Mouse (Mus musculus) testis, adult 2 months (tissue): Measurements from ENCODE around the gene Trp53inp2. TPM values are rescaled to one million over a fixed set of nuclear protein-coding genes. Genes with fewer than 3 reads are reported as not detected.

Experiments
- H3K27ac ChIP-seq: fragments of 200-500 bp; 2 replicates; pipeline ENCODE4 v1.5.1; 2012; ENCODE audit warnings: low read depth, low read length; ENCODE audit not compliant: control insufficient read depth, insufficient read depth
- H3K27me3 ChIP-seq: fragments of 200-500 bp; 2 replicates; pipeline ENCODE4 v1.6.1; 2012; ENCODE audit warnings: mild to moderate bottlenecking, low read length, moderate library complexity; ENCODE audit not compliant: control insufficient read depth, insufficient read depth
- H3K36me3 ChIP-seq: fragments of 200-500 bp; 2 replicates; pipeline ENCODE4 v1.6.1; 2012; ENCODE audit warnings: mild to moderate bottlenecking, low read length; ENCODE audit not compliant: control insufficient read depth, insufficient read depth
- H3K4me1 ChIP-seq: fragments of 200-500 bp; 2 replicates; pipeline ENCODE4 v1.6.1; 2012; ENCODE audit warnings: low read length; ENCODE audit not compliant: control insufficient read depth, insufficient read depth
- H3K4me3 ChIP-seq: fragments of 200-500 bp; 2 replicates; pipeline ENCODE4 v1.5.1; 2012; ENCODE audit warnings: low read depth, mild to moderate bottlenecking, low read length, moderate library complexity, mixed read lengths; ENCODE audit not compliant: control insufficient read depth
- CTCF ChIP-seq: fragments of 200-500 bp; IDR thresholded peaks from 2 replicates; pipeline ENCODE4 v1.5.1; 2012; ENCODE audit warnings: low read depth, mild to moderate bottlenecking, inconsistent platforms, low read length, moderate library complexity; ENCODE audit not compliant: control insufficient read depth, insufficient read depth, insufficient replicate concordance
- POLR2A ChIP-seq: fragments of 200-500 bp; IDR thresholded peaks from 2 replicates; pipeline ENCODE4 v1.6.1; 2012; ENCODE audit warnings: low read depth, mild to moderate bottlenecking, inconsistent platforms, low read length, moderate library complexity; ENCODE audit not compliant: control insufficient read depth
- polyA plus RNA-seq: library from polyadenylated mRNA; depleted of rRNA; stranded (reverse); fragments of >200 nt; gene quantifications from 2 replicates; pipeline ENCODE4 v1.2.3, GENCODE M21; 2012

The Trp53inp2 gene
- polyA plus RNA-seq, 1 experiment: 176 TPM

DNA sequence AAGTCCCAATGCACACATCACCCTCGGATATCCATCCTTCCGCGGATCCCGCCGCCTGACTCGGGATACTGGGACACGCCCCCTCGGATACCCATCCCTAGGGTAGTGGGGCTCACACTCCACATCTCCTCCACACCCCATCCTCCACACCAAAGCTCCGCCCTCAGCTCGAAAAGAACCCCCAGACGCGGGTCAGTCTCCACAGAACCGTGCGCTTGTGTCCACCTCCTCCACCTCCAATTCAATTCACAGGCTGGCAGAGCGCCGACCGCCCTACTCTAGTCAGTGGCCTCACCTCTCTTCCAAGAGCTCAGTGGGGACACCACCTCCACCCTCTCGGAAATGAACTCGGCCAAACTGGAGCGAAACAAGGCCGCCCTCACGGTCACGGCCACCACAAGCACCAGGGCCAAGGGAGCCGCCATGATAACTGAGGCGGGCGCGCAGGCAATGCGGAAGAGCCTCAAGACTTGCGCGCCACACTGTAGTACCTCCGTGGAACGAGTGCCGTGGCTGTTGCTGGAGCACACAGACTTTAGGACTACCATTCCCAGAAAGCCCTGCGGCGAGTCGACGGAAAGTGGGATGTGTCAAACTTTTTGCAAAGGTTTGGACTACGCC is 23.8 kb upstream of the Trp53inp2 start, which contains the start of gene Pigu:
Gene Pigu (minus strand): TSS at position 460 of the 621 bp plus-strand sequence.
- Histone ChIP-seq H3K4me1 (peaks cover 2% of the 10 kb centered on the region; the same call in 1 of the 2 replicates), H3K27ac (peak within 1 kb of the TSS; percentile 86), H3K27me3 (no peaks in the 10 kb centered on the region), H3K36me3 (no peaks in the 10 kb centered on the region), H3K4me3 (peak within 1 kb of the TSS; percentile 97)
- TF ChIP-seq CTCF (no peak), POLR2A (peak; percentile 89)

DNA sequence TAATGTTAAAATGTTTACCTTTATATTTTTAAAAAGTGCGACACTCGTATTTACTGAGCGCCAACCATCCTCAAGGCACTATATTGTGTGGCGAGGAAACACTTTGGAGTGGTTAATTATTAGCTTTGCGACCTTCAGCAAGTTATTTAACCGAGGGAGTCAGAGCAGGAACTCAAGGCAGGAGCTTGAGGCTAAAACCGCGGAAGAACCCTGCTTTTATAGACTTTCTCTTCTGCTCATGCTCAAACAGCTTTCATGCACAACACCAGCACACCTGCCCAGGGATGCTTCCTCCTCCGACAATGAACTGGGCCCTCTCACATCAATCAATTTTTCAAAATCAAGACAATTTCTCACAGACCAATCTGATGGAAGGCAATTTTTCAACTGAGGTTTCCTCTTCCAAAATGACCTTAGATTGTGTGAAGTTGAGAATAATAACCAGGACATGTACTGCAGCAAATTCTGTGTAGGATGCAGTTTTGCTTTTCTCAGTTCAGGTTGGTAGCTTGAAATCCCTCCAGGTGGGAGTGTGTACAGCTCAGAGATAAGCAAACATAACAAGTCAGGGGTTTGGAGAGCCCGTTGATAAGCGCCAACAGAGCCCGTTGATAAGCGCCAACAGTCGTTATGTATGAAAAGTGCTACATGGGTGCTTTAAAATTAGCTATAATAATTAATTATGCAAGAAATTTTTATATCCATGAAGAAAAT is 23.0 kb upstream of the Trp53inp2 start:
- Histone ChIP-seq H3K4me1 (peaks cover 2% of the 10 kb centered on the region; the same call in 1 of the 2 replicates), H3K27ac (peak overlapping the region; percentile 2)

DNA sequence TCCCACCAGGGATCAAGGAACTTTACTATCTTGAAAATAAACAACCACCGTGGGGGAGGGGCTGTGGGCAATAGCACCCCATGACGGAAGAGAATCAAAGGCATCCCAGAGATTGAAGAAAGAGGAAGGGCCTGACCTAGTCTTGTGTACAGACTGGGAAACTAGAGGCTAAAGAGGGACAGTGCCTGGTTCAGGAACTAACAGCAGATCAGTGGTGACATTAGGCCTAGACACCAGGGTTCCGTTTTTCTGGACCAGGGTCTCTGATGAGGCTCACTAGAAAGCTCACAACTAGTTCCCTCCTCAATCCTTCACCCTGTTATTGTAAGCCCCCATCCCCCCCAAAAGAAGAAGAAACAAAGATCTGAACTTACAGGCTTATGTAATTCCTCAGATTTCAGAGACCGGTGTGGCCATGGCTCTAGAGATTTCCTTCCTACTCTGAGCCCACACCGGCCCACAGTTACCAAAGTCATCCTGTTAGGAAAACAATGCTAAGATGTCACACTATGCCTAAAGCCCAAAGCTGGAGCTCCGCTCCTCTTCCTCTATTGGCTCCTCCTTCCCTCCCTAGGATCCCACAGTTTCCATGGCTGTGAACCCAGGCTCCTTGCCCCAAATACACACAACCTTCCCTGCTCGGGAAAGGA is 13.1 kb upstream of the Trp53inp2 start:
- H3K36me3 ChIP-seq: no peaks in the 10 kb centered on the region
- no peak overlapping the region for H3K27ac ChIP-seq
- no peaks in the 10 kb centered on the region for H3K4me1 ChIP-seq
- TF ChIP-seq POLR2A (no peak), CTCF (no peak)
- H3K27me3 ChIP-seq: no peaks in the 10 kb centered on the region
- no peak overlapping the region for H3K4me3 ChIP-seq

More for the DNA sequence above, 23.0 kb upstream of the Trp53inp2 start:
- H3K4me3 ChIP-seq: peak overlapping the region; percentile 41
- H3K27me3 ChIP-seq: no peaks in the 10 kb centered on the region
- no peaks in the 10 kb centered on the region for H3K36me3 ChIP-seq
- TF ChIP-seq POLR2A (no peak), CTCF (no peak)

GRCm38 (mm10) chr2:155369333-155369883 is 11.5 kb upstream of the Trp53inp2 start:
- no peaks in the 10 kb centered on the region for H3K27me3 ChIP-seq
- peak overlapping the region; percentile 58 for H3K27ac ChIP-seq
- H3K4me1 ChIP-seq: no peaks in the 10 kb centered on the region
- H3K36me3 ChIP-seq: no peaks in the 10 kb centered on the region
- H3K4me3 ChIP-seq: no peak overlapping the region
- TF ChIP-seq CTCF (no peak), POLR2A (no peak)

DNA sequence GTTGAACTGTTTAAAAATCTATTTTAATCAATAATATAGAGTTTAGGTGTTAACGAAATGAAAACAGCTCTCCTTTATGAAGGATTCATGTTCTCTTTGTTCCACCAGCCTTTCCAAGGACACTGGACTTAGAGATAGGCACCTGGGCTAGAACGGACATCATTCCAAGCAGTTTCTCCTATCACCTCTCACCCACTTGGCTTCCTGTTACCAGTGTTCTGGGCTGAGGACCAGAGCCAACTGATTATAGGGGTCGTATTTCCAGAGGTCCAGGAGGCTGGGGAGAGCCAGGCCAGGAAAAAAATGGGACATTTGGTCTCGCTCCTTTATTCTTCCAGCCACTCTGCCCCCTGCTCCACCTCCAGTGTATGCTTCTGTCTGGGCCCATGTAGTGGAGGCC is 8.4 kb upstream of the Trp53inp2 start:
- TF ChIP-seq CTCF (no peak), POLR2A (no peak)
- no peak overlapping the region for H3K27ac ChIP-seq
- H3K4me3 ChIP-seq: no peak overlapping the region
- H3K4me1 ChIP-seq: peaks cover 2% of the 10 kb centered on the region; the same call in 1 of the 2 replicates
- H3K36me3 ChIP-seq: no peaks in the 10 kb centered on the region
- no peaks in the 10 kb centered on the region for H3K27me3 ChIP-seq

- H3K36me3 ChIP-seq: no peaks in the 10 kb centered on the region
- no peaks in the 10 kb centered on the region for H3K27me3 ChIP-seq
- no peak overlapping the region for H3K4me3 ChIP-seq
- H3K4me1 ChIP-seq: peaks cover 2% of the 10 kb centered on the region; the same call in 1 of the 2 replicates
- no peak overlapping the region for H3K27ac ChIP-seq
- no peak for TF ChIP-seq CTCF
- TF ChIP-seq POLR2A: no peak
These were observed 7.6 kb upstream of the Trp53inp2 start for GRCm38 (mm10) chr2:155373302-155373701.

DNA sequence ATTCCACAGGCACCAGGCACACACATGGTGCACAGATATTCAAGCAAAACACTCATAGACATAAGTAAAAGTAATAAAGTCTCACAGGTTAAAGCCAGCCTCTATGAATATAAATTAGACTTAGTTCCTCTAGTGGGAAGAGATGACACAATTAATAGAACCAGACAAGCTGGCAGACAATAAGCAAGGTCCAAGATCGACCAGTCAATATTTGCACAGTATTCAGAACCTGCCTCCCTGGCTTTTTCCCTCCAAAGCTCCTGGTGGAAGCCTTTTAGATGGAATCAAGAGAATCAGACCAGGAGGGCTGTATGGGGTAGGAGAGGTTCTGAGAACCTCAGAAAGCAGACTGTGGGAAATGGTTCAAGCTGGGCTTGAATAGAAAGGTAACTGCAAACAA is 7.0 kb upstream of the Trp53inp2 start:
- Histone ChIP-seq H3K36me3 (no peaks in the 10 kb centered on the region), H3K4me1 (peaks cover 2% of the 10 kb centered on the region; the same call in 1 of the 2 replicates), H3K27ac (no peak overlapping the region), H3K4me3 (no peak overlapping the region), H3K27me3 (no peaks in the 10 kb centered on the region)
- no peak for TF ChIP-seq POLR2A
- no peak for TF ChIP-seq CTCF
